Mouse (Mus musculus) thymus, postnatal 4 days (tissue): Measurements from ENCODE around the gene Retreg3.
A peak's percentile ranks its signal among the peaks of the same experiment; 100 is the strongest.

ENCODE experiments used
- DNase-seq: peaks from one replicate; pipeline ENCODE4 v3.0.0; 2021

Retreg3 gene

GRCm38 (mm10) chr11:101112186-101112585, 7.5 kb downstream of the Retreg3 start:
- no peak for DNase-seq

GRCm38 (mm10) chr11:101111178-101111577, 8.5 kb downstream of the Retreg3 start:
- no peak for DNase-seq

- no peak for DNase-seq
Observed at GRCm38 (mm10) chr11:101110708-101111107, 9.0 kb downstream of the Retreg3 start.

GRCm38 (mm10) chr11:101109351-101109750, 10.3 kb downstream of the Retreg3 start:
- DNase-seq: no peak

- no peak for DNase-seq
Observed at GRCm38 (mm10) chr11:101103011-101103410, 16.7 kb downstream of the Retreg3 start.

- DNase-seq: no peak
Observed at GRCm38 (mm10) chr11:101098231-101098630, 21.5 kb downstream of the Retreg3 start.

- DNase-seq: peak; percentile 92
Observed at GRCm38 (mm10) chr11:101095314-101096024, 24.2 kb downstream of the Retreg3 start, which contains the start of gene Psmc3ip. Psmc3ip (minus strand) TSS chr11:101095436.

GRCm38 (mm10) chr11:101094930-101095313, 24.8 kb downstream of the Retreg3 start:
- DNase-seq: no peak

- DNase-seq: no peak
Observed at GRCm38 (mm10) chr11:101089931-101090330, 29.8 kb downstream of the Retreg3 start.

- no peak for DNase-seq
Observed at GRCm38 (mm10) chr11:101087682-101088055, 32.0 kb downstream of the Retreg3 start.

GRCm38 (mm10) chr11:101086756-101087681, 32.7 kb downstream of the Retreg3 start, which contains the start of gene Mlx:
Mlx (plus strand) TSS chr11:101087277.
- DNase-seq: peak; percentile 88

- DNase-seq: no peak
Observed at GRCm38 (mm10) chr11:101086323-101086674, 33.4 kb downstream of the Retreg3 start.

- DNase-seq: no peak
Observed at GRCm38 (mm10) chr11:101085617-101086322, 33.9 kb downstream of the Retreg3 start.

GRCm38 (mm10) chr11:101084811-101085210, 34.9 kb downstream of the Retreg3 start:
- DNase-seq: no peak

GRCm38 (mm10) chr11:101084246-101084645, 35.4 kb downstream of the Retreg3 start:
- no peak for DNase-seq

- DNase-seq: peak; percentile 31
Observed at GRCm38 (mm10) chr11:101083083-101083697, 36.5 kb downstream of the Retreg3 start.

- peak; percentile 82 for DNase-seq
Observed at GRCm38 (mm10) chr11:101082208-101083082, 37.2 kb downstream of the Retreg3 start, which contains the start of gene Coasy. Coasy (plus strand) TSS chr11:101082565.

- peak; percentile 19 for DNase-seq
Observed at GRCm38 (mm10) chr11:101081659-101082058, 38.0 kb downstream of the Retreg3 start.

GRCm38 (mm10) chr11:101080421-101080820, 39.3 kb downstream of the Retreg3 start:
- DNase-seq: no peak

GRCm38 (mm10) chr11:101079746-101080145, 39.9 kb downstream of the Retreg3 start:
- peak; percentile 73 for DNase-seq

- no peak for DNase-seq
Observed at GRCm38 (mm10) chr11:101078121-101078520, 41.6 kb downstream of the Retreg3 start, which contains the start of gene Hsd17b1. Hsd17b1 (plus strand) TSS chr11:101078411.
